Mouse (Mus musculus) kidney, adult 11 months (tissue): ENCODE data around the gene Gys2.
"Not testable (repeated sequence)": the region's sequence is repeated elsewhere in the genome, so short reads cannot be mapped to it uniquely, and the experiment has no call there.

Source experiments
- DNase-seq: peaks from one replicate; pipeline ENCODE4 v3.0.0; 2022

Gys2 gene

GRCm38 (mm10) chr6:142472801-142473203 lies at the start of gene Gys2:
TSS of gene Gys2 (minus strand) at chr6:142473109.
- DNase-seq = peak; percentile 53

GRCm38 (mm10) chr6:142521591-142522110 lies 48.7 kb upstream of the Gys2 start:
- DNase-seq = no peak

- no peak for DNase-seq
Observed at GRCm38 (mm10) chr6:142519110-142519509, 46.2 kb upstream of the Gys2 start.

GRCm38 (mm10) chr6:142515379-142515778 lies 42.5 kb upstream of the Gys2 start:
- DNase-seq = not testable (repeated sequence)

- DNase-seq = no peak
Observed at GRCm38 (mm10) chr6:142514912-142515311, 42.0 kb upstream of the Gys2 start.

- no peak for DNase-seq
Observed at GRCm38 (mm10) chr6:142512902-142513301, 40.0 kb upstream of the Gys2 start.

- no peak for DNase-seq
Observed at GRCm38 (mm10) chr6:142511516-142512135, 38.7 kb upstream of the Gys2 start.

- DNase-seq = no peak
Observed at GRCm38 (mm10) chr6:142508663-142509062, 35.8 kb upstream of the Gys2 start.

- DNase-seq = peak; percentile 98
Observed at GRCm38 (mm10) chr6:142507785-142508162, 34.9 kb upstream of the Gys2 start, which contains the start of gene Ldhb. TSS of gene Ldhb (minus strand) at chr6:142507957.

- DNase-seq = no peak
Observed at GRCm38 (mm10) chr6:142507033-142507784, 34.3 kb upstream of the Gys2 start.

GRCm38 (mm10) chr6:142506338-142507032 lies 33.6 kb upstream of the Gys2 start:
- no peak for DNase-seq

- DNase-seq = no peak
Observed at GRCm38 (mm10) chr6:142503601-142504000, 30.7 kb upstream of the Gys2 start.

- peak; percentile 76 for DNase-seq
Observed at GRCm38 (mm10) chr6:142502519-142503125, 29.7 kb upstream of the Gys2 start.

- DNase-seq = not testable (repeated sequence)
Observed at GRCm38 (mm10) chr6:142490114-142490513, 17.2 kb upstream of the Gys2 start.

- DNase-seq = no peak
Observed at GRCm38 (mm10) chr6:142487638-142488037, 14.7 kb upstream of the Gys2 start.

- DNase-seq = no peak
Observed at GRCm38 (mm10) chr6:142485478-142486123, 12.7 kb upstream of the Gys2 start.

- no peak for DNase-seq
Observed at GRCm38 (mm10) chr6:142477239-142477638, 4.3 kb upstream of the Gys2 start.

- DNase-seq = no peak
Observed at GRCm38 (mm10) chr6:142471141-142471540, 1.8 kb downstream of the Gys2 start.

GRCm38 (mm10) chr6:142469602-142470001 lies 3.3 kb downstream of the Gys2 start:
- DNase-seq = no peak

GRCm38 (mm10) chr6:142462194-142462593 lies 10.7 kb downstream of the Gys2 start:
- no peak for DNase-seq

GRCm38 (mm10) chr6:142459017-142459678 lies 13.8 kb downstream of the Gys2 start:
- no peak for DNase-seq

- no peak for DNase-seq
Observed at GRCm38 (mm10) chr6:142458010-142458409, 14.9 kb downstream of the Gys2 start.
